ENCODE assay signal across 16 mouse cellular contexts in the genomic region with DNA sequence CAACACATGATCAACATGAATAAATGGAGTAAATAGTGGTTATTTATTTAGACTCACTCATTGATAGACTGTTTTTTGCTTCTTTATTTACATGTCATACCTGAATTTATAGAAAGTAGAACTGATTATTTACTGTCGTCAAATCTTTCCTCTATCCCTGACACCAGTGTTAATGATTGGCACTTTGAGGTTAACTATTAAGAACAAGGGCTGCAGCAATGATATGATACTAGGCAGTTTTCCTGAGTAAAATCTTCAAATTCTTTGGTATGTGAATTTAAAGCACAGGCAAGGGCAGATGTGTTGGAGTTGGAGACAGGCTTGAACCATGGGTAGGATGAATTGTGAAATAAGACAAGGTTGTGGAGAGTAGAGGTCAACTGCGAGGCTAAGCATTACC.
"Had no signal": no experiment of that assay in that cellular context is flagged by ENCODE, and none has a peak within 500 bp of the region (broad histone marks: within the 10 kb centered on the region; RNA-seq: fewer than 3 reads in every experiment).

No protein-coding gene starts in this region.

- H3K27me3 ChIP-seq: neural tube, embryonic 13.5 days; neural tube, embryonic 15.5 days; stomach, embryonic 15.5 days had no signal

- DNase-seq: retina, postnatal 1 day; right cerebral cortex, adult 18-20 months; right cerebral cortex, postnatal 14 days; right cerebral cortex, postnatal 25 days; right cerebral cortex, postnatal 4 days; spleen, adult 18-20 months; thymus, adult 18-20 months; thymus, adult 2 months; thymus, postnatal 14 days; thymus, postnatal 25 days; thymus, postnatal 36 days; thymus, postnatal 4 days had no signal

- H3K4me3 ChIP-seq: neural tube, embryonic 13.5 days; neural tube, embryonic 15.5 days; stomach, embryonic 15.5 days had no signal

- H3K4me1 ChIP-seq: neural tube, embryonic 13.5 days; neural tube, embryonic 15.5 days; stomach, embryonic 15.5 days had no signal

- H3K4me2 ChIP-seq: neural tube, embryonic 13.5 days; neural tube, embryonic 15.5 days; stomach, embryonic 15.5 days had no signal

- H3K36me3 ChIP-seq: neural tube, embryonic 13.5 days; neural tube, embryonic 15.5 days; stomach, embryonic 15.5 days had no signal

- H3K9ac ChIP-seq: neural tube, embryonic 13.5 days; neural tube, embryonic 15.5 days; stomach, embryonic 15.5 days had no signal

- H3K27ac ChIP-seq: neural tube, embryonic 13.5 days; neural tube, embryonic 15.5 days; stomach, embryonic 15.5 days; stomach, postnatal 0 days had no signal

- H3K9me3 ChIP-seq: neural tube, embryonic 13.5 days; neural tube, embryonic 15.5 days; stomach, embryonic 15.5 days had no signal
